ENCODE assay signal across 9 mouse cellular contexts in genomic region chr10:43706001-43706988, GRCm38 (mm10).
DNase-seq lines count a peak whose midpoint lies in the region; ATAC-seq and TF ChIP-seq lines count a peak whose summit lies in the region.
"Had no signal": no experiment of that assay in that cellular context is flagged by ENCODE, and none has a peak within 500 bp of the region (broad histone marks: within the 10 kb centered on the region; RNA-seq: fewer than 3 reads in every experiment).

No protein-coding gene starts in this region.

- no peak overlapping the region for H3K9ac ChIP-seq in stomach, postnatal 0 days (ENCODE audit: low read length)

- no peak for DNase-seq in lung, adult 2 months
- DNase-seq in lung, postnatal 14 days: no peak
- DNase-seq in kidney, postnatal 36 days: peak; percentile 35 to 38
- peak; percentile 24 for DNase-seq in stomach, postnatal 0 days (ENCODE audit: low spot score)
- no peak for DNase-seq in gastrocnemius, postnatal 25 days
- no peak for DNase-seq in left cerebral cortex, adult 8-10 months (ENCODE audit: low spot score in 2 of 2)
- no peak for DNase-seq in left cerebral cortex, adult 18-20 months (ENCODE audit: low spot score in 2 of 2)

- TF ChIP-seq CTCF in lung, adult 2 months (IDR thresholded peaks at IDR 0.05; ENCODE audit: insufficient read depth, low read length): 0 out of 2 replicates have a peak, but pooled peaks have one; percentile 4
- TF ChIP-seq CTCF in bone marrow, adult 2 months (IDR thresholded peaks at IDR 0.05; ENCODE audit: control insufficient read depth, insufficient read depth, low read length): peak; percentile 50
- TF ChIP-seq CTCF in stomach, postnatal 0 days (IDR thresholded peaks at IDR 0.05; ENCODE audit: low read depth): peak; percentile 55

- no peak overlapping the region for H3K27ac ChIP-seq in bone marrow, adult 2 months (ENCODE audit: control insufficient read depth, insufficient read depth, low read depth, low read length, poor library complexity)
- H3K27ac ChIP-seq in stomach, postnatal 0 days (replicated peaks): no peak overlapping the region

- TF ChIP-seq POLR2A in lung, adult 2 months (IDR thresholded peaks at IDR 0.05; ENCODE audit: borderline replicate concordance, extremely low read depth, low read depth, low read length): no peak
- no peak for TF ChIP-seq POLR2A in bone marrow, adult 2 months (IDR thresholded peaks at IDR 0.05; ENCODE audit: borderline replicate concordance, control insufficient read depth, low read depth, low read length)

- H3K27me3 ChIP-seq in stomach, postnatal 0 days (ENCODE audit: control insufficient read depth, insufficient read depth, low read length): no peaks in the 10 kb centered on the region

- H3K4me1 ChIP-seq in lung, adult 2 months (ENCODE audit: control insufficient read depth, insufficient read depth, low read length): peaks cover 5% of the 10 kb centered on the region; the same call in 1 of the 2 replicates
- peaks cover 7% of the 10 kb centered on the region for H3K4me1 ChIP-seq in bone marrow, adult 2 months (ENCODE audit: control insufficient read depth, insufficient read depth, low read length)
- no peaks in the 10 kb centered on the region for H3K4me1 ChIP-seq in stomach, postnatal 0 days (replicated peaks; ENCODE audit: control insufficient read depth, insufficient read depth)

- ATAC-seq in stomach, postnatal 0 days (ENCODE audit: low FRiP score, low TSS enrichment): peak; percentile 34; the same call in 1 of the 2 replicates

- H3K4me2 ChIP-seq in stomach, postnatal 0 days (replicated peaks; ENCODE audit: low read depth): no peak overlapping the region

- no peaks in the 10 kb centered on the region for H3K36me3 ChIP-seq in stomach, postnatal 0 days (ENCODE audit: control insufficient read depth, insufficient read depth, low read length)

- no peak overlapping the region for H3K4me3 ChIP-seq in lung, adult 2 months (replicated peaks; ENCODE audit: extremely low read depth, low read depth, low read length)
- H3K4me3 ChIP-seq in bone marrow, adult 2 months (replicated peaks; ENCODE audit: control insufficient read depth, low read depth, low read length): no peak overlapping the region
- H3K4me3 ChIP-seq in stomach, postnatal 0 days (ENCODE audit: low read depth, low read length): no peak overlapping the region
- H3K4me3 ChIP-seq: megakaryocyte, embryonic 14.5 days had no signal

- H3K9me3 ChIP-seq in stomach, postnatal 0 days (ENCODE audit: control insufficient read depth, low read length): no peaks in the 10 kb centered on the region

- no peak for TF ChIP-seq EP300 in stomach, postnatal 0 days (optimal IDR thresholded peaks at IDR 0.05)

- whole genome bisulfite sequencing in lung, adult 2 months: 50% methylated on average over 17 of the region's 17 CpGs
- 46% methylated on average over 17 of the region's 17 CpGs for WGBS in bone marrow, adult 2 months
- WGBS in stomach, postnatal 0 days: 50% methylated on average over 17 of the region's 17 CpGs

Comparison
In these comparisons a context has a peak if more than half of its experiments do, and no peak if none do; other contexts are left out.
1. DNase-seq: peak in kidney, postnatal 36 days (2 of 2) and stomach, postnatal 0 days (single experiment); none in lung, adult 2 months (single experiment), lung, postnatal 14 days (single experiment), gastrocnemius, postnatal 25 days (single experiment), left cerebral cortex, adult 8-10 months (0 of 2) and left cerebral cortex, adult 18-20 months (0 of 2).
2. CTCF ChIP-seq: peak in every context shown above with its lines; median percentile 55 in stomach, postnatal 0 days; 50 in bone marrow, adult 2 months; 4 in lung, adult 2 months.